Mouse (Mus musculus): ENCODE results near the gene Klri1. TPM values are rescaled to one million over a fixed set of nuclear protein-coding genes. Genes with fewer than 3 reads are reported as not detected.

Klri1 gene
- total RNA-seq (2014; rRNA removed), result 1.1 TPM in 1 of 2 replicates, not detected in the other
- polyA plus RNA-seq (2015; fragmentation: Nextera tagmentation; extraction: Ambion mirVana), result 0.35 and 0.44 TPM in 2 replicates

GRCm38 (mm10) chr6:129717032-129717431, at the start of gene Klri1:
TSS of gene Klri1 (minus strand) at chr6:129717132.
- Histone ChIP-seq H3K36me3 (ENCODE audit: insufficient read depth, low read length) (no peaks in the 10 kb centered on the region), H3K4me2 (ENCODE audit: low read depth, low read length) (no peak within 1 kb of the TSS), H3K9me3 (ENCODE audit: low read length) (no peaks in the 10 kb centered on the region), H3K27me3 (ENCODE audit: insufficient read depth, low read length) (no peaks in the 10 kb centered on the region), H3K9ac (replicated peaks; ENCODE audit: low read length) (no peak within 1 kb of the TSS), H3K4me3 (ENCODE audit: low read length) (no peak within 1 kb of the TSS), H3K27ac (no peak within 1 kb of the TSS), H3K4me1 (ENCODE audit: insufficient read depth, low read length) (no peaks in the 10 kb centered on the region)
- WGBS, result 89% methylated on average over 4 of the region's 4 CpGs
- DNase-seq (ENCODE audit: low spot score), result no peak
- ATAC-seq, result no peak
- TF ChIP-seq CTCF (IDR thresholded peaks at IDR 0.05; ENCODE audit: low read depth), result no peak

DNA sequence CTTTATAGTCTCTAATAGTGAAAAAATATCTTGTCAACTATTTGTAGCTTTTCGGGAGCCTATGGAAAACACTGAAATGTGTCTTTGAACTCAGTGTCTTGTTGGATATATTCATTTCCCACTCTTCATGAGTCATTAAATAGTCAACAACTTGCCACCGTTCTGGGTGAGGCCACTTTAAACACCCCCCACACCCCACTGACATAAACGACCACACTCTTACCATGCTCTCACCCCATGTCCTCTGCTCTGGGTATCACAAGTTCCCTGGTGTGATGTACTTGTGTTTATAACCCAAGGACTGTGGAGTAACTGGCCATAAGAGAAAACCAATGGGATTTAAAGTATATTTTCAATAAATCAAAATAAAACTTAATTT, 30.7 kb upstream of the Klri1 start:
- Histone ChIP-seq H3K27me3 (ENCODE audit: insufficient read depth, low read length) (no peaks in the 10 kb centered on the region), H3K4me3 (ENCODE audit: low read length) (no peak overlapping the region), H3K4me1 (ENCODE audit: insufficient read depth, low read length) (no peaks in the 10 kb centered on the region), H3K9ac (replicated peaks; ENCODE audit: low read length) (no peak overlapping the region), H3K36me3 (ENCODE audit: insufficient read depth, low read length) (no peaks in the 10 kb centered on the region), H3K4me2 (ENCODE audit: low read depth, low read length) (no peak overlapping the region), H3K27ac (no peak overlapping the region), H3K9me3 (ENCODE audit: low read length) (no peaks in the 10 kb centered on the region)
- no peak for DNase-seq (ENCODE audit: low spot score)
- no peak for TF ChIP-seq CTCF (IDR thresholded peaks at IDR 0.05; ENCODE audit: low read depth)
- no peak for ATAC-seq
- WGBS, result 79% methylated on average over 3 of the region's 3 CpGs

- Histone ChIP-seq H3K9ac (replicated peaks; ENCODE audit: low read length) (no peak overlapping the region), H3K9me3 (ENCODE audit: low read length) (no peaks in the 10 kb centered on the region), H3K4me3 (ENCODE audit: low read length) (no peak overlapping the region), H3K27ac (no peak overlapping the region), H3K27me3 (ENCODE audit: insufficient read depth, low read length) (no peaks in the 10 kb centered on the region), H3K4me1 (ENCODE audit: insufficient read depth, low read length) (no peaks in the 10 kb centered on the region), H3K36me3 (ENCODE audit: insufficient read depth, low read length) (no peaks in the 10 kb centered on the region), H3K4me2 (ENCODE audit: low read depth, low read length) (no peak overlapping the region)
- 79% methylated on average over 4 of the region's 4 CpGs for WGBS
- DNase-seq (ENCODE audit: low spot score) (no peak), ATAC-seq (no peak)
- TF ChIP-seq CTCF (IDR thresholded peaks at IDR 0.05; ENCODE audit: low read depth), result no peak
Observed at GRCm38 (mm10) chr6:129747016-129747653, 30.2 kb upstream of the Klri1 start.

GRCm38 (mm10) chr6:129746151-129746550, 29.2 kb upstream of the Klri1 start:
- Histone ChIP-seq H3K4me1 (ENCODE audit: insufficient read depth, low read length) (no peaks in the 10 kb centered on the region), H3K4me2 (ENCODE audit: low read depth, low read length) (no peak overlapping the region), H3K27ac (no peak overlapping the region), H3K36me3 (ENCODE audit: insufficient read depth, low read length) (no peaks in the 10 kb centered on the region), H3K4me3 (ENCODE audit: low read length) (no peak overlapping the region), H3K9ac (replicated peaks; ENCODE audit: low read length) (no peak overlapping the region), H3K27me3 (ENCODE audit: insufficient read depth, low read length) (no peaks in the 10 kb centered on the region), H3K9me3 (ENCODE audit: low read length) (no peaks in the 10 kb centered on the region)
- 64% methylated on average over 3 of the region's 3 CpGs for WGBS
- TF ChIP-seq CTCF (IDR thresholded peaks at IDR 0.05; ENCODE audit: low read depth), result no peak
- ATAC-seq (no peak), DNase-seq (ENCODE audit: low spot score) (no peak)

GRCm38 (mm10) chr6:129740069-129740721, 23.3 kb upstream of the Klri1 start, which contains the start of gene Klri2:
TSS of gene Klri2 (minus strand) at chr6:129740484.
- H3K9me3 ChIP-seq (ENCODE audit: low read length), result no peaks in the 10 kb centered on the region
- H3K4me1 ChIP-seq (ENCODE audit: insufficient read depth, low read length), result no peaks in the 10 kb centered on the region
- H3K4me3 ChIP-seq (ENCODE audit: low read length), result no peak within 1 kb of the TSS
- 74% methylated on average over 2 of the region's 2 CpGs for WGBS
- no peak for TF ChIP-seq CTCF (IDR thresholded peaks at IDR 0.05; ENCODE audit: low read depth)
- DNase-seq (ENCODE audit: low spot score) (no peak), ATAC-seq (no peak)
- H3K36me3 ChIP-seq (ENCODE audit: insufficient read depth, low read length), result no peaks in the 10 kb centered on the region
- H3K4me2 ChIP-seq (ENCODE audit: low read depth, low read length), result no peak within 1 kb of the TSS
- no peak within 1 kb of the TSS for H3K9ac ChIP-seq (replicated peaks; ENCODE audit: low read length)
- H3K27me3 ChIP-seq (ENCODE audit: insufficient read depth, low read length), result no peaks in the 10 kb centered on the region
- no peak within 1 kb of the TSS for H3K27ac ChIP-seq

- no peak for TF ChIP-seq CTCF (IDR thresholded peaks at IDR 0.05; ENCODE audit: low read depth)
- no peaks in the 10 kb centered on the region for H3K36me3 ChIP-seq (ENCODE audit: insufficient read depth, low read length)
- ATAC-seq (no peak), DNase-seq (ENCODE audit: low spot score) (no peak)
- H3K9ac ChIP-seq (replicated peaks; ENCODE audit: low read length), result no peak overlapping the region
- 0 out of 2 replicates have a peak, but pooled peaks cover 2% of the 10 kb centered on the region for H3K9me3 ChIP-seq (ENCODE audit: low read length)
- no peak overlapping the region for H3K4me3 ChIP-seq (ENCODE audit: low read length)
- no peak overlapping the region for H3K4me2 ChIP-seq (ENCODE audit: low read depth, low read length)
- no peaks in the 10 kb centered on the region for H3K4me1 ChIP-seq (ENCODE audit: insufficient read depth, low read length)
- no peaks in the 10 kb centered on the region for H3K27me3 ChIP-seq (ENCODE audit: insufficient read depth, low read length)
- no peak overlapping the region for H3K27ac ChIP-seq
Observed at GRCm38 (mm10) chr6:129736414-129736813, 19.5 kb upstream of the Klri1 start.

DNA sequence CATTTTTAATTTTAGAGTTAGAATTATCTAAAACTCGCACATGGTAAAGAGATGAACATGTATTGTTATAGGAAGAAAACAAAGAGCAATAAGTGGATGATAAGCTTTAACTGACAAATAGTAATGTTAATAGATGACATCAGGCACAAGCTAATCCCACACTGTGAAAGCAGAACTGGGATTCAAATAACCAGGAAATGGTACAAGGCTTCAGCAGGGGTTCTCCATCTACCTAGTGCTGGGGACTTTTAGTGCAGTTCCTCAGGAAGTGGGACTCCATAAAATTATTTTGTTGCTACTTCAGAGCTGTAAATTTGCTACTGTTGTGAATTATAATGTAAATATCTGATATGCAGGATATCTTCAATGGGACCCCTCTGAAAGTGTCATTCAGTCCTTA, 10.3 kb upstream of the Klri1 start:
- no peak for ATAC-seq
- no peak for DNase-seq (ENCODE audit: low spot score)
- Histone ChIP-seq H3K27ac (no peak overlapping the region), H3K27me3 (ENCODE audit: insufficient read depth, low read length) (no peaks in the 10 kb centered on the region), H3K4me1 (ENCODE audit: insufficient read depth, low read length) (no peaks in the 10 kb centered on the region), H3K4me3 (ENCODE audit: low read length) (no peak overlapping the region), H3K36me3 (ENCODE audit: insufficient read depth, low read length) (no peaks in the 10 kb centered on the region), H3K9ac (replicated peaks; ENCODE audit: low read length) (no peak overlapping the region), H3K9me3 (ENCODE audit: low read length) (no peaks in the 10 kb centered on the region), H3K4me2 (ENCODE audit: low read depth, low read length) (no peak overlapping the region)
- 85% methylated on average over 1 of the region's 1 CpGs for WGBS
- no peak for TF ChIP-seq CTCF (IDR thresholded peaks at IDR 0.05; ENCODE audit: low read depth)
